Mouse (Mus musculus) heart, postnatal 0 days (tissue): Measurements from ENCODE around the gene Cryba1. TPM values are rescaled to one million over a fixed set of nuclear protein-coding genes. Genes with fewer than 3 reads are reported as not detected.

Experiments
- ATAC-seq: fragments of 200-750 bp; cut with Nextera tagmentation; 2 replicates; pipeline ENCODE4 v1.8.0; 2017; ENCODE audit warnings: low read depth, moderate number of reproducible peaks, moderate library complexity; ENCODE audit not compliant: insufficient read depth
- DNase-seq: peaks from one replicate; pipeline ENCODE4 v3.0.0-alpha.2; 2016; ENCODE audit warnings: low spot score
- H3K27ac ChIP-seq: fragments of 300-500 bp; sonication (generic); 2 replicates; pipeline ENCODE4 v1.5.1; 2014; ENCODE audit warnings: low read depth, mild to moderate bottlenecking
- H3K27me3 ChIP-seq: fragments of 300-500 bp; sonication (generic); 2 replicates; pipeline ENCODE4 v1.6.1; 2014; ENCODE audit warnings: low read length, mixed read lengths; ENCODE audit not compliant: control insufficient read depth, insufficient read depth
- H3K36me3 ChIP-seq: fragments of 300-500 bp; sonication (generic); replicated peaks from 2 replicates; pipeline ENCODE4 v1.6.1; 2014; ENCODE audit warnings: low read length, mixed read lengths; ENCODE audit not compliant: control insufficient read depth, insufficient read depth
- H3K4me1 ChIP-seq: fragments of 300-500 bp; sonication (generic); 2 replicates; pipeline ENCODE4 v1.6.1; 2014; ENCODE audit warnings: antibody characterized with exemption; ENCODE audit not compliant: control insufficient read depth, insufficient read depth
- H3K4me2 ChIP-seq: fragments of 300-500 bp; sonication (generic); 2 replicates; pipeline ENCODE4 v1.6.1; 2014; ENCODE audit warnings: low read depth, mild to moderate bottlenecking, low read length, moderate library complexity
- H3K4me3 ChIP-seq: fragments of 300-500 bp; sonication (generic); 2 replicates; pipeline ENCODE4 v1.5.1; 2014; ENCODE audit warnings: low read depth, low read length
- H3K9ac ChIP-seq: fragments of 300-500 bp; sonication (generic); replicated peaks from 2 replicates; pipeline ENCODE4 v1.6.1; 2014; ENCODE audit warnings: low read depth, low read length, mixed read lengths
- H3K9me3 ChIP-seq: fragments of 300-500 bp; sonication (generic); replicated peaks from 2 replicates; pipeline ENCODE4 v1.6.1; 2016; ENCODE audit warnings: low read length; ENCODE audit not compliant: control insufficient read depth
- CTCF ChIP-seq: IDR thresholded peaks from 2 replicates; pipeline ENCODE4 v1.5.1; 2016; ENCODE audit warnings: antibody characterized with exemption, control low read depth, low read depth
- EP300 ChIP-seq: IDR thresholded peaks from 2 replicates; pipeline ENCODE4 v1.6.1; 2016; ENCODE audit warnings: antibody characterized with exemption, low read depth
- WGBS: fragments of 180-500 bp; shearing (Covaris S2); extraction: QIAGEN DNeasy Blood & Tissue Kit; methylation state at CpG from one replicate; pipeline ENCODE4 v1.1.7; 2014; 5-methylcytosine and 5-hydroxymethylcytosine counted together
- polyA plus RNA-seq: library from polyadenylated mRNA; unstranded; fragments of >200 nt; fragmentation: Nextera tagmentation; extraction: Ambion mirVana; gene quantifications from 2 replicates; pipeline ENCODE4 v1.2.1, GENCODE M21; 2015
- total RNA-seq: library from RNA; depleted of rRNA; stranded (reverse); fragments of >200 nt; gene quantifications from 2 replicates; pipeline ENCODE4 v1.2.3, GENCODE M21; 2014; ENCODE audit warnings: low replicate concordance

Cryba1 gene
- total and polyA plus RNA-seq, 2 experiments from 2014 or later, result not detected

DNA sequence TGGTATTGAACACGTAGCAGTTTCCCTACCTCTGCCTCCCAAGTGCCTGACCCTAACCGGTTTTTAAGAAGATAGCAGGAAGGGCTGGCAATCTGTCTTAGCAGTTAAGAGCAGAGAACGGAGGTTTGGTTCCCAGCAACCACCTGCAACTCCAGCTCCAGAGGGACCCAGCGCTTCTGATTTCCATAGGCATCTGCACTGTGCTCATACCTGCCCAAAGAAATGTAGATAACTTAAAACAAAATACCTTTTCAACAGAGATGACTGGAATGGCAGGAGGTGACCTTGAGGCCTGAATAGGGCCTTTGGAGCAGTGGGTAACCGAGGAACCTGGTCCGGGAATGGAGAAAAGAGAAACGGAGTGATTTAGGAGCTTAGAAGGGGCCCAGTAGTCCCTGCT lies 13.5 kb upstream of the Cryba1 start:
- H3K27me3 ChIP-seq, result no peaks in the 10 kb centered on the region
- WGBS, result 57% methylated on average over 7 of the region's 7 CpGs
- no peaks in the 10 kb centered on the region for H3K9me3 ChIP-seq
- ATAC-seq (no peak), DNase-seq (no peak)
- no peak overlapping the region for H3K4me2 ChIP-seq
- no peaks in the 10 kb centered on the region for H3K36me3 ChIP-seq
- H3K27ac ChIP-seq, result no peak overlapping the region
- no peak overlapping the region for H3K4me3 ChIP-seq
- TF ChIP-seq CTCF (no peak), EP300 (no peak)
- H3K4me1 ChIP-seq, result no peaks in the 10 kb centered on the region
- H3K9ac ChIP-seq, result no peak overlapping the region

DNA sequence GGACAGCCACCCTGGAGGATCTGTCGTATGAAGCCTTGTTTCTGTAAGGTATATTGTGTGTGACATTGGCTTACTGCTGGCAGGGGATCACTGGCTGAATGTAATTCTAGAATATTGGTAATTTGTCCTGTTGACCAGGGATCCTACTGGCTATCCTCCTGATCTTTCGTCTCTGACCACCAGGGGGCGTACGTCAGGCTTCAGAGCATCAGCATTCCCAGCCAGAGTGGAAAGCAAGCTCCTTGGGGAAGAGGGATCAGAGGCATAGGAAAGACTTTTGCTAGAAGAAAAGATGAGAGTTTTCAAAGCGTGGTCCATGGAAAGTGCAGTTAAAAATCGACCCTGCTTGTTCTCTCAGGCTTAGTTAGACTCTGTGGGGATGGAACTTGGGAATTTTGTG lies 12.2 kb upstream of the Cryba1 start:
- no peak for TF ChIP-seq EP300
- TF ChIP-seq CTCF, result peak; percentile 98
- no peaks in the 10 kb centered on the region for H3K9me3 ChIP-seq
- H3K9ac ChIP-seq, result no peak overlapping the region
- no peaks in the 10 kb centered on the region for H3K27me3 ChIP-seq
- H3K27ac ChIP-seq, result no peak overlapping the region
- no peaks in the 10 kb centered on the region for H3K4me1 ChIP-seq
- ATAC-seq (peak; percentile 62; the same call in 1 of the 2 replicates), DNase-seq (peak; percentile 68)
- WGBS, result 1% methylated on average over 6 of the region's 6 CpGs
- no peaks in the 10 kb centered on the region for H3K36me3 ChIP-seq
- no peak overlapping the region for H3K4me3 ChIP-seq
- no peak overlapping the region for H3K4me2 ChIP-seq

DNA sequence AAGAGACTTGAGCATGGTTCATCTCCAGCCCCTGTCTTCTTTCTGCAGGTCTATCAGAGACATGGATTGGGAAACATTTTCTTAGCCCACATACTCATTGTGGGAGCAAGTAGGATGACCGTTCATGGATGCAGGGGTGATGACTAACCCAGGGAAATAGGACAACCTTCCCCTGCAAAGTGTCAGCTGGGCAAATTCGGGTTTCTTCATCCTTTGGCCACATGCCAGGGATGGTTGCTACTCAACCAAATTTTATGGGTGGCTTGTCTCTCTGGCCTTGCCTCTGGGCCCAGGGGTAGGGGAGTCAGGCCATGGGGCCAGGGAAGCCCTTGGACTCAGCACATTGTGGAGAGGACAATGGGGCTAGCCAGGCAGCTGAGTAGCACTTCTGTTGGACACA lies 3.5 kb upstream of the Cryba1 start:
- Histone ChIP-seq H3K4me1 (no peaks in the 10 kb centered on the region), H3K4me2 (no peak overlapping the region), H3K9me3 (no peaks in the 10 kb centered on the region), H3K9ac (no peak overlapping the region), H3K36me3 (no peaks in the 10 kb centered on the region), H3K4me3 (no peak overlapping the region), H3K27me3 (no peaks in the 10 kb centered on the region), H3K27ac (no peak overlapping the region)
- ATAC-seq (no peak), DNase-seq (no peak)
- TF ChIP-seq CTCF (no peak), EP300 (no peak)
- 56% methylated on average over 2 of the region's 2 CpGs for WGBS

DNA sequence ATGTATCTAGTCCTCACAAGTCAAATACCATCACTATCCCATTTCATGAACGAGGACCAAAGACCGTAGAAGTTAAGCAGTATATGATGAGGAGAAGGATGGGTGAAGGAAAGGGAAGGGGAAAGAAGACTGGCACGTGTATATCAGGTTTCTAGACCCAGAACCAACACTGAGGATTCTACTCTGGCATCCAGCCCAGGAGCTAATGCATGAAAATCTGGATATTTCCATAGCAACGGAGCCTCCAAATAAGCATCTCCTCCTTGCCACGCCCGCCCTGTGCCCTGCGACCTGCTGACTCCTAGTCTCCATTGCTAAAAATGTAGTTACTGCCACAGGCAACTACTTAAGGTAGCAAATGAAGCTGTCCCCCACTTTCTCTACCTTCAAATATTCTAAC lies 317 bp downstream of the Cryba1 start:
- no peak overlapping the region for H3K9ac ChIP-seq
- no peak for TF ChIP-seq EP300
- TF ChIP-seq CTCF, result no peak
- H3K4me2 ChIP-seq, result no peak overlapping the region
- no peak for ATAC-seq
- 76% methylated on average over 7 of the region's 7 CpGs for WGBS
- no peaks in the 10 kb centered on the region for H3K9me3 ChIP-seq
- H3K4me1 ChIP-seq, result no peaks in the 10 kb centered on the region
- no peaks in the 10 kb centered on the region for H3K36me3 ChIP-seq
- H3K27me3 ChIP-seq, result no peaks in the 10 kb centered on the region
- no peak overlapping the region for H3K4me3 ChIP-seq
- H3K27ac ChIP-seq, result no peak overlapping the region
- no peak for DNase-seq

- no peak for ATAC-seq
- TF ChIP-seq CTCF, result no peak
- TF ChIP-seq EP300, result no peak
Observed at GRCm38 (mm10) chr11:77721389-77721788, 3.7 kb downstream of the Cryba1 start.

DNA sequence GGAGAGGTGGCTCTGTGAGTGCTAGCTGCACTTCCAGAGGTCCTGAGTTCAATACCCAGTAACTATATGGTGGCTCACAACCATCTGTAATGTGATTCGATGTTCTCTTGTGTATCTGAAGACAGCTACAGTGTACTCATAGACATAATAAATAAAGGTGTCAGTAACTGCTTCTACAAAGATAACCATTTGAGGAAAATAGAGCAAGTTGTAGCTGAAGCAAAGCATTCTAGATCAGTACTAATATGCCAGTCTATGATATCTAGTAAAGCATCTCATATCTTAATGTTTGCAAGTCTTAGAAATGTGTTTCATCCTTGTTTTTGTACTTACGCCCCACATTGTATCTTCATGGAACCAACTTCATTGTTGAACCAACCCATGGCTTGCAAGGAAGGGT lies 6.0 kb downstream of the Cryba1 start:
- 95% methylated on average over 2 of the region's 2 CpGs for WGBS
- TF ChIP-seq EP300 (no peak), CTCF (no peak)
- H3K4me1 ChIP-seq, result no peaks in the 10 kb centered on the region

More at GRCm38 (mm10) chr11:77721389-77721788, 3.7 kb downstream of the Cryba1 start:
- Histone ChIP-seq H3K27ac (no peak overlapping the region), H3K27me3 (no peaks in the 10 kb centered on the region), H3K4me3 (no peak overlapping the region), H3K9ac (no peak overlapping the region), H3K4me1 (no peaks in the 10 kb centered on the region), H3K4me2 (no peak overlapping the region), H3K36me3 (0 out of 2 replicates have a peak, but pooled peaks cover 3% of the 10 kb centered on the region), H3K9me3 (no peaks in the 10 kb centered on the region)
- no peak for DNase-seq
- 93% methylated on average over 4 of the region's 4 CpGs for WGBS

More for the DNA sequence above, 6.0 kb downstream of the Cryba1 start:
- ATAC-seq (no peak), DNase-seq (no peak)
- Histone ChIP-seq H3K36me3 (peaks cover 11% of the 10 kb centered on the region; the same call in 1 of the 2 replicates), H3K4me2 (no peak overlapping the region), H3K27me3 (no peaks in the 10 kb centered on the region), H3K9me3 (no peaks in the 10 kb centered on the region), H3K27ac (no peak overlapping the region), H3K9ac (no peak overlapping the region), H3K4me3 (no peak overlapping the region)
